Mouse (Mus musculus) cerebellum, adult 9-10 months (tissue): ENCODE measurements around the gene Tbc1d22b.
A peak's percentile ranks its signal among the peaks of the same experiment; 100 is the strongest.

Source experiments
- DNase-seq: peaks from one replicate; pipeline ENCODE4 v3.0.0; 2022

The Tbc1d22b gene

DNA sequence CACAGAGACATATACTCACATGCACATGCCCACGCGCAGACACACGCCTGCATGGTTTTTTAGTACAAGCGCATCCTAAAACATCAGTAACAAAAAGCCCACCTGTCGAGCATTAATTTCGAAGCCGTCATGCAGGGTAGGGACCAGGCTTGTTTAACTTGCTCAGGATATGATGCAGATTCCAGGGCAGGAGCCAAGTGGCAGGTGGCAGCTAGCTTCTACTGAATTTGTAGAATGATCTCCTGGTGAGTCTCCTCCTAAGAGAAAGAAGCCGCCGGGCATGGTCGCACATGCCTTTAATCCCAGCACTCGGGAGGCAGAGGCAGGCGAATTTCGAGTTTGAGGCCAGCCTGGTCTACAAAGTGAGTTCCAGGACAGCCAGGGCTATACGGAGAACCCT lies 49.5 kb downstream of the Tbc1d22b start:
- no peak for DNase-seq

DNA sequence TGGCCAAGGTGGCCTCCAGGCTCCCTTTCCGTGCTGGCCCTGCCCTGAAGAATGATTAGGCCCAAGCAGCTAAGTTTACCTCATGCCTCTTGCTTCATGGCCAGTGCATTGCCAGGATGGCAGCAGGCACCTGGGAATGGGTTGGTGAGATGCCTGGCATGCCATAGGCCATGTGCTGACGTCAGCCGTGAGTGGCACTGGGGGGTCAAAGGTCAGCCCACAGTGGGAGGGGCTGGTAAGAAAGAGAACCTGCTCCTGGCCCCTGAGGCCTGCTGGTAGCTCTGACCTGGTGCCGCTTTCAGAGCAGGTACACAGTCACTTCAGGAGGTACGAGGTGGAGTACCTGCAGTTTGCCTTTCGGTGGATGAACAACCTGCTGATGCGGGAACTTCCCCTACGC lies 50.0 kb downstream of the Tbc1d22b start:
- DNase-seq, result no peak

DNA sequence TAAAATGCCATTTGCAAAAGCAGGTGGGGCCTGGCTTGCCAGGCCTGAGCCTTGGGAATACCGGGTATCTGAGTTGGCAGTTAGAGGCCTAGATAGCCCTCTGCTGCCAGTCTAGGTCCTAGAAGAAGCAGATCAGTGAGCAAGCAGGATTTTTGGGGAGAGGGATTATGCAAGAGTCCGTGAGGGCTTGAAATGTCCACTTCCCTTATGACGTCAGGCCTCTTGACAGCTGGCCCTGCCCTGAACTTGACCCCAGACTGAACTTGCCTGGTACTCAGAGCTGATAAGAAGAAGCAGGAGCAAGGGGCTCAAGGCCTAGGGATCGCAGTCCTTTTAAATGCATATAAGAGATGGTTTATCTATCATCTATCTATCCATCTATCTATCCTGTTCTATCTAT lies 51.8 kb downstream of the Tbc1d22b start:
- DNase-seq, result no peak

DNA sequence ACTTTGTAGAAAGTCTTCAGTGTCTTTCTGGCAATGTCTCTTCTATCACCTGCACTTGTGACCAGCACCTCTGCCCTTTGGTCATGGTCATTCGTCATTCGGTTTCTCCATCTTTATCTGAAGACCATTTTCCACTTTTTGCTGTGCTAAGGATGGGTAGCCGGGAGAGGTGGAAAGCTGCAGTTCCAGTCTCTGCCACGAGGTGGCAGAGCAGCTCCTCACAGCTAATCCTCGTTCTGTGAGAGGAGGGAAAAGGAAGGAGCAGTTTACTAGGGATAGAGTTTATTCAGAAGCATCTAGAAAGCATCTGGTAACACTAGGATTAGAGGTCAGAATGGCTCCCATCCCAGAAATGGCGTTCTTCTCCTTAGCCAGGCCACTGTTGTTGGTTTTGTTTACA lies 53.7 kb downstream of the Tbc1d22b start:
- peak; percentile 82 for DNase-seq

- DNase-seq, result peak; percentile 61
Measured at GRCm38 (mm10) chr17:29613453-29613852, 63.9 kb downstream of the Tbc1d22b start.

GRCm38 (mm10) chr17:29614115-29615023 lies 64.8 kb downstream of the Tbc1d22b start, which contains the start of the genes Rnf8 and Gm28043:
Rnf8 (plus strand) TSS chr17:29614790.
Gm28043 (plus strand) TSS chr17:29614876.
- DNase-seq, result peak; percentile 93

- no peak for DNase-seq
Measured at GRCm38 (mm10) chr17:29615024-29615551, 65.5 kb downstream of the Tbc1d22b start.

- no peak for DNase-seq
Measured at GRCm38 (mm10) chr17:29615616-29616015, 66.0 kb downstream of the Tbc1d22b start.

DNA sequence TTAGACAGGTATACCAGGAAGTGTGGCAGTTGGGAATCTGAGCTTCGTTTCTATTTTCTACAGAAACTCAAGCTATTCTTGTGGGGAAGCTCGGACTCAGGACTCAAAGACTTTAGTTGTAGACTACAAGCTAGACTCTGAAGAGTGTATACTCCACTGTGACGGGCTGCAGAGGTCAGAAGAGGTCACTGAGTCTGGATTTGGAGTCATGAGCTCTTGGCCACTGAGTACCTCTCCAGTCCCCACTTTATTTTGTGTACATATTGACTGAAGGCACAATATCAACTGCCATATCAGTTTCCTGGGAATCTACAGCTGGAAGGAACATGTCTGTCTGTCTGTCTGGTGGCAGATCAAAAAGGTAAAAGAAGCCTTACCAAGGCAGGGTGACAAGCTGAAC lies 69.6 kb downstream of the Tbc1d22b start:
- DNase-seq, result no peak

GRCm38 (mm10) chr17:29623488-29623887 lies 73.9 kb downstream of the Tbc1d22b start:
- DNase-seq, result no peak

DNA sequence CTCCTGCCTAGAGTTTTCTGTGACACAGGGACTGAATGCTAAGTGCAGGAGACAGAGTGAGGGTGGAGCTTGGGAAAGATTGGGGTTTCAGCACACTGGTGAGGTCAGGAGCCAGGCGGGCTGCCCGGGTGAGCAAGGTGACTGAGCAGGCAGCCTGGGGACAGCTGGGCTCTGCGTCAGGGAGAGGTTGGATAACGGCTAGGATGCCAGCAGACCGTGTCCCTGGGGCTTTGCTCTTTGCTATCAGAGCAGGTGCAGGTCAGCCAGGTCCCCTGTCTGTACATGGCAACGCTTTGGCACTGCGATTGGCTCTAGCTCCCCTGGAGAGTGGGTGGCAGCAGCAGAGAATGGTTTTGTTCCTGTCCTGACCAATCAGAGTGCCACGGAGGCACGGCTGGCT lies 77.7 kb downstream of the Tbc1d22b start:
- no peak for DNase-seq

- DNase-seq, result peak; percentile 67
Measured at GRCm38 (mm10) chr17:29628946-29629345, 79.4 kb downstream of the Tbc1d22b start.

DNA sequence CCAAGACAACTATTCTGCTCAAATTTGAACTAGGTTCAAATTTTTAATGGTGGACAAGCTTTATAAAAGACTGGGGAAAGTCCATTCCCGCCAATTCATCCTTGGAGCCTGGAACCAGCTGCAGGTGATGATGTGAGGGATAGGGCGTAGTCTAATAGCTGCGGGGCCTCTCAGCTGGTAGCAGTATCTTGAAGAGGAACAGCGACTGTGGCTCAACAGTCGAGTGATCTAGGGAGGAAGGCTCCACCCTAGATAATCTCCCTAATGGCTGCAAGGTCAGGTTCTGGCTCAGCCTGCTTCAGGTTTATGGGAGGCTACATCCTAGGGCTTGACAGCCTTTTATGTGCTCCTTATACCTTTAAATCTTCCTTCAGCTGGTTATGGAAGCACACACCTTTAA lies 80.0 kb downstream of the Tbc1d22b start:
- no peak for DNase-seq

DNA sequence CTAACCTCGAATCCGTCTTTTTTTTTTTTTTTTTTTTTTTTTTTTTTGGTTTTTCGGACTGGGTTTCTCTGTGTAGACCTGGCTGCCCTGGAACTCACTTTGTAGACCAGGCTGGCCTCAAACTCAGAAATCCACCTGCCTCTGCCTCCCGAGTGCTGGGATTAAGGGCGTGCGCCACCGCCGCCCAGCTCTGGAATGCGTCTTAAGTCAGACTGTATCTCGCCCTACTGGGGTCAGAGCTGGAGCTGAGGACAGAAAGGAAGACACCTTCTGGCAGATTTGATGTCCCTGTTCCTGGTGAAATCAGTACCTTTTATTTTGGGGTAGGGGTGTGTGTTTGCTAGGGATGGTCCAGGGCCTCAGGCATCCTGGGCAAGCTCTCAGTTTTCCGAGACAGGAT lies 82.7 kb downstream of the Tbc1d22b start:
- DNase-seq, result no peak

DNA sequence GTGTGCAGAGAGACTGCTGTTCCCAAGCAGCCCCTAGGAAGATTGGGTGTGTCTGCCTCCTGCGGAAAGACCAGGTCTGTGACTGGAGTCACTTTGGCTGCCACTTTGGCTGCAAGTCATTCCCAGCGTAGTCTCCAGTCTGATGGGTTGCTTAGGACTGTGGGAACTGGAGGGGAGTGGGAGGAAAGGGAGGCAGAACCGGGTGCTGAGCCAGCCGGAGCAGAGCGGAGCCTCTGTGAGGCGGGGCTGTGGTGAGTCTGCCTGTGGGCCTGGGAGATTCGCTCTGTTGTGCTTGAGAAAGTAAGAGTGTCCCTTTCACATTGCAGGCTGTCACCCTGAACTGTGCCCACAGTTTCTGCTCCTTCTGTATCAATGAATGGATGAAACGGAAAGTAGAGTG lies 85.9 kb downstream of the Tbc1d22b start:
- DNase-seq, result no peak

DNA sequence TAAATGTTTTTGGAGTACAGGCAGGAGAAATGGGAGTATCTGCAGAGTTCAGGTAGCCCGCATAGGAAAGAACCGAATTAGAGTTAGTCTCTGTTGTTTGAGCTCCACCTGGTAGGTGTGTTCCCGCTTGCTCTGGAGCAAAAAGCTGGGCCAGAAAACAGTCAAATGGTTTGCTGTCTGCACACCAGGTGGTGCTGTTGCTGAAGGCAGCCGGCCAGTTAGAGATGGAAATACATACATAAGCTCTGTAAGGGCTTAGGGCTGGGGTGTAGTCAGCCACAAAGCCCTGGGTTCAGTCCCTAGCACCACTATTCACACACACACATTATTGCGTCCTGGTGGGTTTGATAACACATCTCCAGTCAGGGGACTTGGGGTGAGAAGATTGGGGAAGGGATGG lies 86.5 kb downstream of the Tbc1d22b start:
- peak; percentile 65 for DNase-seq

GRCm38 (mm10) chr17:29637377-29637776 lies 87.8 kb downstream of the Tbc1d22b start:
- peak; percentile 53 for DNase-seq

DNA sequence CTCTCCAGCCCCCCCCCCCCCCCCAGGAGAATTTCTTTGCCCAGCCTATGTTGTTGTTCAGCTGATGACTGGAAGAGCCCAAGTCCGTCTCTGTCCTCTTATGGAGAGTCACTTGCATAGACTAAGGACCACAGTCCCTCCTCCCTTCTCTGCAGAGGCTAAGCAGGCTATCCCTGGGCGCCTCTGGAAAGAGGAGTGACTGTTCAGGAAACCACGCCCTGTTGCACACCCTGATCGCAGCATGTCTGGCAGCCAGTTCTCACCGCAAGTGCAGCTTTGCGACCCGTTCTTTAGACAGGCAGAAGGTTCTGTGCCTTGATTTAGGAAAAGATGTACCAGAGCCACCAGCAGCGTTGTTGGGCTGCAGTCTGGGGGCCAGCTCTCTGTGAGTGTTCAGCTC lies 88.3 kb downstream of the Tbc1d22b start:
- DNase-seq, result no peak

- DNase-seq, result no peak
Measured at GRCm38 (mm10) chr17:29640971-29641370, 91.4 kb downstream of the Tbc1d22b start.

DNA sequence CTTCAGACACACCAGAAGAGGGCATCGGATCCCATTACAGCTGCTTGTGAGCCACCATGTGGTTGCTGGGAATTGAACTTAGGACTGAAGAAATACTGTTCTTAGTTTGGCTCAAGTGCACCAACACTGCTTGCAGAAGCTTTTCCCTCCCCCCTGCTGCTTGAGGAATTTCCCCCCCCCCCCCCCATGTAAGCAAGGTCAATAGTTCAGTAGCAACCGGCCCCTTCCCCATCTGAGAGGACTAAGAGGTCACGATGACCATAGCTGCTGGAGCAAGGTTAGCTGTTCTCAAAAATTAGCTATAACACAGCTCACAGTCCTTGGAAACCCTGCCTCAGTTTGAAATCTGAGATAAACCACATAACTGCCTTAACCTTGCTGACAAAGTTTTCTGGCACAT lies 92.6 kb downstream of the Tbc1d22b start:
- no peak for DNase-seq
